ENCODE assay signal across 23 mouse cellular contexts in genomic region chr19:53425824-53426223, GRCm38 (mm10). TPM values are rescaled to one million over a fixed set of nuclear protein-coding genes. Genes with fewer than 3 reads are reported as not detected.
"Had no signal": no experiment of that assay in that cellular context is flagged by ENCODE, and none has a peak within 500 bp of the region (broad histone marks: within the 10 kb centered on the region; RNA-seq: fewer than 3 reads in every experiment).

No protein-coding gene starts in this region.

- H3K36me3 ChIP-seq: kidney, embryonic 15.5 days; liver, embryonic 13.5 days; lung, embryonic 15.5 days; stomach, embryonic 15.5 days had no signal

- H3K27me3 ChIP-seq: lung, embryonic 15.5 days; stomach, embryonic 15.5 days had no signal

- H3K4me3 ChIP-seq: kidney, embryonic 15.5 days; left cerebral cortex, adult 2 months; liver, embryonic 13.5 days; lung, embryonic 15.5 days; stomach, embryonic 15.5 days had no signal

- H3K27ac ChIP-seq: left cerebral cortex, adult 2 months; liver, embryonic 13.5 days; lung, embryonic 15.5 days; stomach, embryonic 15.5 days had no signal

- DNase-seq: kidney, adult 2 months; kidney, postnatal 10 days; kidney, postnatal 36 days; layer of hippocampus, postnatal 36 days; liver, embryonic 13.5 days; lung, postnatal 10 days; lung, postnatal 4 days; midbrain, embryonic 14.5 days; thymus, postnatal 14 days had no signal

RNA-seq across cellular contexts. Expression of gene Gm10197, which starts 54.3 kb away (rescaled TPM):
- polyA plus RNA-seq: intestine, postnatal 0 days; kidney, adult 2 months; kidney, embryonic 15.5 days; limb, embryonic 11.5 days; limb, embryonic 14.5 days; liver, adult 2 months; liver, embryonic 13.5 days; liver, embryonic 16.5 days; midbrain, embryonic 11.5 days; midbrain, postnatal 0 days; neural tube, embryonic 11.5 days; small intestine, adult 2 months; urinary bladder, adult 2 months had no signal
